Mouse (Mus musculus): ENCODE results near the gene Dcbld2. TPM values are rescaled to one million over a fixed set of nuclear protein-coding genes. Genes with fewer than 3 reads are reported as not detected.
A peak's percentile ranks its signal among the peaks of the same experiment; 100 is the strongest.

The Dcbld2 gene
- polyA plus RNA-seq, 2 experiments = 0.84 to 2.6 TPM

DNA sequence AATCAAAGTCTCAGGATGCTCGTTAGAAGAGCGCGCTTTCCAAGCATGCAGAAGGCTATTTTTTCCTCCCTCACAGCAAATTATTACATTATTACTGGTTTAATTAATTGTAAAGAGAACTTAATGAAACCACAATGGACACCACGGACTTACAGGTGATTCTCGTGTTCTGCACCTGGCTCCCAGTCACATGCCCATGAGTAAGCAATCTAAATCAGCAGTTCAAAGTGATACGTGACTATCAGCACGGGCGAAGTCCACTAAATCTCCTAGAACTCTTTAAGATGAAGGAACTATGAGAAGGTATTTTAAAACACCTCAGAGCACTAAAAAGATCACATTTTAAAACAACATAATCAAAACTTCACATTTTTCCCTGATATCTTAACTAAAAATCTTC lies 61.8 kb downstream of the Dcbld2 start:
- TF ChIP-seq CTCF (IDR thresholded peaks at IDR 0.05; ENCODE audit: low read depth) (no peak), EP300 (IDR thresholded peaks at IDR 0.05; ENCODE audit: low read depth) (no peak)
- H3K27ac ChIP-seq = no peak overlapping the region
- no peak for ATAC-seq (ENCODE audit: insufficient read depth)
- H3K9me3 ChIP-seq (ENCODE audit: control insufficient read depth, low read length) = no peaks in the 10 kb centered on the region
- peaks cover 5 to 7% of the 10 kb centered on the region in 2 experiments; a peak in 3 of 4 replicates for H3K4me1 ChIP-seq (replicated peaks; ENCODE audit: control insufficient read depth in 2 of 2, insufficient read depth in 2 of 2, low read length in 1 of 2)
- 81% methylated on average over 8 of the region's 8 CpGs for WGBS (ENCODE audit: insufficient replicate concordance)
- H3K27me3 ChIP-seq (ENCODE audit: control insufficient read depth, insufficient read depth, low read length) = no peaks in the 10 kb centered on the region
- peaks cover 43% of the 10 kb centered on the region for H3K36me3 ChIP-seq (replicated peaks; ENCODE audit: control insufficient read depth, insufficient read depth, low read depth)
- H3K9ac ChIP-seq (replicated peaks) = no peak overlapping the region
- H3K4me3 ChIP-seq (ENCODE audit: insufficient read depth in 1 of 2, low read depth in 2 of 2, low read length in 2 of 2) = no peak overlapping the region
- no peak for DNase-seq (ENCODE audit: low read depth in 3 of 3, low spot score in 3 of 3)
- H3K4me2 ChIP-seq (ENCODE audit: low read depth) = no peak overlapping the region

- H3K4me1 ChIP-seq (replicated peaks; ENCODE audit: control insufficient read depth in 2 of 2, insufficient read depth in 2 of 2, low read length in 1 of 2) = peaks cover 5 to 7% of the 10 kb centered on the region in 2 experiments; a peak in 3 of 4 replicates
- ATAC-seq (ENCODE audit: insufficient read depth) (no peak), DNase-seq (ENCODE audit: low read depth in 3 of 3, low spot score in 3 of 3) (no peak)
- peaks cover 49% of the 10 kb centered on the region for H3K36me3 ChIP-seq (replicated peaks; ENCODE audit: control insufficient read depth, insufficient read depth, low read depth)
- no peak overlapping the region for H3K27ac ChIP-seq
- no peaks in the 10 kb centered on the region for H3K9me3 ChIP-seq (ENCODE audit: control insufficient read depth, low read length)
- no peak overlapping the region for H3K4me2 ChIP-seq (ENCODE audit: low read depth)
- TF ChIP-seq EP300 (IDR thresholded peaks at IDR 0.05; ENCODE audit: low read depth) (0 out of 2 replicates have a peak, but pooled peaks have one; percentile 10), CTCF (IDR thresholded peaks at IDR 0.05; ENCODE audit: low read depth) (no peak)
- H3K27me3 ChIP-seq (ENCODE audit: control insufficient read depth, insufficient read depth, low read length) = no peaks in the 10 kb centered on the region
- H3K9ac ChIP-seq (replicated peaks) = no peak overlapping the region
- no peak overlapping the region for H3K4me3 ChIP-seq (ENCODE audit: insufficient read depth in 1 of 2, low read depth in 2 of 2, low read length in 2 of 2)
- WGBS (ENCODE audit: insufficient replicate concordance) = 37% methylated on average over 4 of the region's 4 CpGs
Observed at GRCm38 (mm10) chr16:58470841-58471240, 62.6 kb downstream of the Dcbld2 start.

- Histone ChIP-seq H3K27ac (no peak overlapping the region), H3K4me3 (ENCODE audit: insufficient read depth in 1 of 2, low read depth in 2 of 2, low read length in 2 of 2) (no peak overlapping the region), H3K4me1 (replicated peaks; ENCODE audit: control insufficient read depth in 2 of 2, insufficient read depth in 2 of 2, low read length in 1 of 2) (peaks cover 5 to 7% of the 10 kb centered on the region in 2 experiments), H3K4me2 (ENCODE audit: low read depth) (no peak overlapping the region), H3K36me3 (replicated peaks; ENCODE audit: control insufficient read depth, insufficient read depth, low read depth) (peaks cover 47% of the 10 kb centered on the region), H3K9me3 (ENCODE audit: control insufficient read depth, low read length) (no peaks in the 10 kb centered on the region), H3K9ac (replicated peaks) (no peak overlapping the region), H3K27me3 (ENCODE audit: control insufficient read depth, insufficient read depth, low read length) (no peaks in the 10 kb centered on the region)
- TF ChIP-seq EP300 (IDR thresholded peaks at IDR 0.05; ENCODE audit: low read depth) (no peak), CTCF (IDR thresholded peaks at IDR 0.05; ENCODE audit: low read depth) (no peak)
- ATAC-seq (ENCODE audit: insufficient read depth) (no peak), DNase-seq (ENCODE audit: low read depth in 3 of 3, low spot score in 3 of 3) (no peak)
- 53% methylated on average over 3 of the region's 3 CpGs for WGBS (ENCODE audit: insufficient replicate concordance)
Observed at GRCm38 (mm10) chr16:58474875-58475274, 66.6 kb downstream of the Dcbld2 start.

DNA sequence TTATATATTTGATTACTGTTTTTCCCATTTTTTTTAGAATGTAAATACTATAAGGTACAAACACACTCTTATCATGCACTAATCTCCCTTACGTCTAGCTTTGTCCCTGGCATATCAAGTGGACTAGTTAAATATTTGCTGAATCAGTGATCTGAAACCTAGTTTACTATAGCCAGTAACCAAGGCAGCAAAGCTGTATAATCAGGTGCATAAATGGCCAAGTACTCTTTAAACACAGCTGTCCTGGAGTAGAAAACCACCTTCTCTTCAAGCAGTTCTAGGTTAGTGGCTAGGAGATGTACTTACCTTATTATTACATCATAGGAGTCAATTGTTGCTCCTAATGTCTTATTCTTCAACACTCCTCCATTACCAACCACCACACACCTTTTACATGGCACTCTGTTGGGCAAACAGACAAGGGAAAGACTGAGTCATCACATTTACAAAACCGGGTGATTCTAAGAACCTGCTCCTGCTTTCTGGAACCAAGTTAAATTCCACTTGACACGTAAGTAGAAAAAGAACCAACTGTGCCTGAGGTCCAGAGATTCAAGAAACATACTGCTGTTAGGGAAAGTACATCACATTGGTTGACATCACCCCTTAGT lies 67.4 kb downstream of the Dcbld2 start:
- WGBS (ENCODE audit: insufficient replicate concordance) = 65% methylated on average over 3 of the region's 3 CpGs
- Histone ChIP-seq H3K4me2 (ENCODE audit: low read depth) (no peak overlapping the region), H3K27ac (no peak overlapping the region), H3K36me3 (replicated peaks; ENCODE audit: control insufficient read depth, insufficient read depth, low read depth) (peaks cover 47% of the 10 kb centered on the region), H3K4me3 (ENCODE audit: insufficient read depth in 1 of 2, low read depth in 2 of 2, low read length in 2 of 2) (no peak overlapping the region), H3K9me3 (ENCODE audit: control insufficient read depth, low read length) (no peaks in the 10 kb centered on the region), H3K27me3 (ENCODE audit: control insufficient read depth, insufficient read depth, low read length) (no peaks in the 10 kb centered on the region), H3K9ac (replicated peaks) (no peak overlapping the region), H3K4me1 (replicated peaks; ENCODE audit: control insufficient read depth in 2 of 2, insufficient read depth in 2 of 2, low read length in 1 of 2) (peaks cover 5 to 7% of the 10 kb centered on the region in 2 experiments)
- ATAC-seq (ENCODE audit: insufficient read depth) = no peak
- DNase-seq (ENCODE audit: low read depth in 3 of 3, low spot score in 3 of 3) = no peak
- no peak for TF ChIP-seq EP300 (IDR thresholded peaks at IDR 0.05; ENCODE audit: low read depth)
- no peak for TF ChIP-seq CTCF (IDR thresholded peaks at IDR 0.05; ENCODE audit: low read depth)

GRCm38 (mm10) chr16:58476363-58476762 lies 68.1 kb downstream of the Dcbld2 start:
- peaks cover 0 to 6% of the 10 kb centered on the region in 2 experiments for H3K4me1 ChIP-seq (replicated peaks; ENCODE audit: control insufficient read depth in 2 of 2, insufficient read depth in 2 of 2, low read length in 1 of 2)
- no peak overlapping the region for H3K4me3 ChIP-seq (ENCODE audit: insufficient read depth in 1 of 2, low read depth in 2 of 2, low read length in 2 of 2)
- H3K4me2 ChIP-seq (ENCODE audit: low read depth) = no peak overlapping the region
- 54% methylated on average over 2 of the region's 2 CpGs for WGBS (ENCODE audit: insufficient replicate concordance)
- H3K36me3 ChIP-seq (replicated peaks; ENCODE audit: control insufficient read depth, insufficient read depth, low read depth) = peaks cover 43% of the 10 kb centered on the region
- no peak for TF ChIP-seq EP300 (IDR thresholded peaks at IDR 0.05; ENCODE audit: low read depth)
- TF ChIP-seq CTCF (IDR thresholded peaks at IDR 0.05; ENCODE audit: low read depth) = no peak
- no peaks in the 10 kb centered on the region for H3K27me3 ChIP-seq (ENCODE audit: control insufficient read depth, insufficient read depth, low read length)
- no peaks in the 10 kb centered on the region for H3K9me3 ChIP-seq (ENCODE audit: control insufficient read depth, low read length)
- ATAC-seq (ENCODE audit: insufficient read depth) (no peak), DNase-seq (ENCODE audit: low read depth in 3 of 3, low spot score in 3 of 3) (no peak)
- no peak overlapping the region for H3K9ac ChIP-seq (replicated peaks)
- no peak overlapping the region; the same call in 1 of the 2 replicates for H3K27ac ChIP-seq

All from liver, embryonic 14.5 days (tissue).